In genomic region chr14:103051159-103051769, GRCm38 (mm10) we compare ENCODE assay signal across 8 mouse cellular contexts. TPM values are rescaled to one million over a fixed set of nuclear protein-coding genes. Genes with fewer than 3 reads are reported as not detected.
A peak's percentile ranks its signal among the peaks of the same experiment; 100 is the strongest.
DNase-seq lines count a peak whose midpoint lies in the region; ATAC-seq lines count a peak whose summit lies in the region.

No protein-coding gene starts in this region.

- ATAC-seq in megakaryocyte, adult 5-6 weeks (ENCODE audit: poor library complexity, severe bottlenecking) = peak; percentile 81

- DNase-seq in T-cell, adult 2 months (ENCODE audit: low spot score) = peak; percentile 84
- DNase-seq in cerebellum, postnatal 25 days = peak; percentile 56 to 78
- DNase-seq in gastrocnemius, adult 18-20 months (ENCODE audit: low spot score) = peak; percentile 69
- peak; percentile 10 for DNase-seq in hindlimb bud, embryonic 11.5 days (ENCODE audit: extremely low spot score, low read depth, low spot score)
- DNase-seq in left cerebral cortex, adult 18-20 months (ENCODE audit: low spot score in 2 of 2) = peak; percentile 72 to 83
- DNase-seq in right cerebral cortex, postnatal 10 days (ENCODE audit: low spot score in 2 of 2) = peak; percentile 69 to 77
- peak; percentile 74 for DNase-seq in urinary bladder, postnatal 25 days (ENCODE audit: low spot score)

RNA-seq across cellular contexts. Expression of gene Acod1, which starts 4.5 kb away (rescaled TPM):
- not detected for total RNA-seq in gastrocnemius, adult 18-20 months (2021)
- not detected for total RNA-seq in left cerebral cortex, adult 18-20 months (2021)
- total RNA-seq in megakaryocyte, adult 5-6 weeks (2015) = 1.5 and 1.8 TPM in 2 replicates
- 1.8 and 2.0 TPM in 2 replicates for total RNA-seq in megakaryocyte, adult 5-6 weeks (2017)

RNA-seq across cellular contexts. Expression of gene Cln5, which starts 18.8 kb away (rescaled TPM):
- 10 to 100 TPM; 11.6 to 14.4 TPM for total RNA-seq in gastrocnemius, adult 18-20 months (2021)
- 10 to 100 TPM; 11.1 to 12.3 TPM for total RNA-seq in left cerebral cortex, adult 18-20 months (2021)
- total RNA-seq in megakaryocyte, adult 5-6 weeks (2015) = 77.7 and 81.1 TPM in 2 replicates
- total RNA-seq in megakaryocyte, adult 5-6 weeks (2017) = 77.6 and 82.9 TPM in 2 replicates

RNA-seq across cellular contexts. Expression of gene Fbxl3, which starts 48.1 kb away (rescaled TPM):
- total RNA-seq in gastrocnemius, adult 18-20 months (2021) = 10 to 100 TPM; 61.4 to 62.2 TPM
- total RNA-seq in left cerebral cortex, adult 18-20 months (2021) = 10 to 100 TPM; 95.1 to 97.8 TPM
- total RNA-seq in megakaryocyte, adult 5-6 weeks (2015) = 46.3 and 51.3 TPM in 2 replicates
- 72.7 and 92.4 TPM in 2 replicates for total RNA-seq in megakaryocyte, adult 5-6 weeks (2017)

Comparison
In these comparisons a context has a peak if more than half of its experiments do, and no peak if none do; other contexts are left out.
1. Peak in every context shown above with its lines: DNase-seq and ATAC-seq.
2. DNase-seq: peak in every context shown above with its lines; median percentile 84 in T-cell, adult 2 months; 78 in left cerebral cortex, adult 18-20 months; 74 in urinary bladder, postnatal 25 days; 73 in right cerebral cortex, postnatal 10 days; 69 in gastrocnemius, adult 18-20 months; 67 in cerebellum, postnatal 25 days; 10 in hindlimb bud, embryonic 11.5 days.
3. RNA of gene Cln5, which starts 18.8 kb away (total RNA-seq): 77.6 to 82.9 TPM in megakaryocyte, adult 5-6 weeks; 11.6 to 14.4 TPM in gastrocnemius, adult 18-20 months and 11.1 to 12.3 TPM in left cerebral cortex, adult 18-20 months; every median in the first group is over 4 times any median in the second.